Comparison of ENCODE assay signal across 17 mouse cellular contexts in genomic region chr5:51504654-51505053, GRCm38 (mm10).
"Had no signal": no experiment of that assay in that cellular context is flagged by ENCODE, and none has a peak within 500 bp of the region (broad histone marks: within the 10 kb centered on the region; RNA-seq: fewer than 3 reads in every experiment).

No protein-coding gene starts in this region.

- H3K36me3 ChIP-seq: lung, embryonic 15.5 days; midbrain, embryonic 13.5 days; midbrain, embryonic 15.5 days; neural tube, embryonic 12.5 days; stomach, embryonic 15.5 days had no signal

- H3K27ac ChIP-seq: lung, embryonic 15.5 days; macrophage; midbrain, embryonic 13.5 days; midbrain, embryonic 15.5 days; neural tube, embryonic 12.5 days; stomach, embryonic 15.5 days; stomach, postnatal 0 days had no signal

- H3K4me3 ChIP-seq: lung, embryonic 15.5 days; megakaryocyte, embryonic 14.5 days; midbrain, embryonic 13.5 days; midbrain, embryonic 15.5 days; neural tube, embryonic 12.5 days; stomach, embryonic 15.5 days had no signal

- H3K4me1 ChIP-seq: lung, embryonic 15.5 days; megakaryocyte, embryonic 14.5 days; midbrain, embryonic 13.5 days; midbrain, embryonic 15.5 days; neural tube, embryonic 12.5 days; stomach, embryonic 15.5 days had no signal

- H3K9me3 ChIP-seq: lung, embryonic 15.5 days; midbrain, embryonic 13.5 days; midbrain, embryonic 15.5 days; neural tube, embryonic 12.5 days; stomach, embryonic 15.5 days had no signal

- DNase-seq: lung, adult 2 months; lung, postnatal 14 days; lung, postnatal 36 days; right cerebral cortex, postnatal 14 days; thymus, adult 2 months; thymus, postnatal 25 days; thymus, postnatal 4 days had no signal

- ATAC-seq: lung, postnatal 0 days; midbrain, embryonic 13.5 days; midbrain, embryonic 15.5 days had no signal

- H3K27me3 ChIP-seq: lung, embryonic 15.5 days; megakaryocyte, embryonic 14.5 days; midbrain, embryonic 13.5 days; midbrain, embryonic 15.5 days; neural tube, embryonic 12.5 days; stomach, embryonic 15.5 days had no signal

- H3K9ac ChIP-seq: lung, embryonic 15.5 days; midbrain, embryonic 13.5 days; midbrain, embryonic 15.5 days; neural tube, embryonic 12.5 days; stomach, embryonic 15.5 days had no signal

- H3K4me2 ChIP-seq: lung, embryonic 15.5 days; midbrain, embryonic 11.5 days; midbrain, embryonic 13.5 days; midbrain, embryonic 15.5 days; neural tube, embryonic 12.5 days; stomach, embryonic 15.5 days had no signal
